ENCODE assay signal across 9 mouse cellular contexts in the genomic region with DNA sequence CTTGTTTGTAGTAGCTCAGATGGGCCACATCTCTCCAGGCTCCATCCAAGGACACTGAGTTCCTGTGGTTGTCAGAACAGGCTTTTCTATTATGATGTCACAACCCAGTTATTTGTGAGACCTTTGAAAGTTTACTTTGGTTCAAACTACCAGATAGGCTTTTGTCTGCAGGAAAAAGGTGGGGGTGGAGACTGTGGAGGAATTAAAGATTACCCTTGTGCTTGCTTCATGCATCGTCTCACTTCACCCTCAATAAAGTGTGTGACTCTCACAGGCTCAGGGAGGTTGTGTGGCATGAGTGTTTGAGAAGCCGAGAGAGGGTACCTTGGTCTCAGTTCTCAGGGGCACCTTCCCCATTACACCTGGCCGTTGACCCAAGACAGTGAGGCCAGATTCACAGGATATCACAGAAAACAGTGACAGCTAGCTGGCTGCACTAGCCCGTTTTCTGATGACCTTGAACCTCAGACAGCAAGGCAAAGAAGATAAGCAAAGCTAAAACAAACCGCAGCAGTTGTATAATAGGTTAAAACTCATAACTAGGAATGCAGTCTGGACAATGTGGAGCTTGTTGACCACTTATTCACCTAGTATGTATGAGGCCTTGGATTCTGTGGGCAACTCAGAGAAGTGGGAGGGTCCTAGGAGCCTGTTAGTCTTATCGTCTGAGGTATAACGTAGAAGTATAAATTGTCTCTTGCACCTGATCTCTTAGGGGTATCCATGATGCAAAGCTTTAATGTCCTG.
A peak's percentile ranks its signal among the peaks of the same experiment; 100 is the strongest.
DNase-seq lines count a peak whose midpoint lies in the region; ATAC-seq and TF ChIP-seq lines count a peak whose summit lies in the region.
"Had no signal": no experiment of that assay in that cellular context is flagged by ENCODE, and none has a peak within 500 bp of the region (broad histone marks: within the 10 kb centered on the region; RNA-seq: fewer than 3 reads in every experiment).

No protein-coding gene starts in this region.

- no peak overlapping the region for H3K9ac ChIP-seq in liver, embryonic 12.5 days

- 0 out of 2 replicates have a peak, but pooled peaks have one; percentile 18 for ATAC-seq in liver, embryonic 12.5 days

- H3K27ac ChIP-seq in liver, embryonic 12.5 days = peak overlapping the region; percentile 16; the same call in 1 of the 2 replicates
- H3K27ac ChIP-seq in kidney, adult 2 months (ENCODE audit: insufficient read depth, low read depth, low read length) = peak overlapping the region; percentile 97
- H3K27ac ChIP-seq in olfactory bulb, adult 2 months (ENCODE audit: insufficient read depth, low read depth, low read length) = peak overlapping the region; percentile 33; the same call in 1 of the 2 replicates

- no peaks in the 10 kb centered on the region for H3K27me3 ChIP-seq in liver, embryonic 12.5 days (replicated peaks)
- no peaks in the 10 kb centered on the region for H3K27me3 ChIP-seq in kidney, adult 2 months (replicated peaks; ENCODE audit: control insufficient read depth, insufficient read depth, low read length)

- TF ChIP-seq POLR2A in kidney, adult 2 months (IDR thresholded peaks at IDR 0.05; ENCODE audit: low read depth, low read length) = no peak
- TF ChIP-seq POLR2A in olfactory bulb, adult 2 months (IDR thresholded peaks at IDR 0.05; ENCODE audit: insufficient read depth, low read depth, low read length) = no peak

- 0 out of 2 replicates have a peak, but pooled peaks cover 15% of the 10 kb centered on the region for H3K4me1 ChIP-seq in liver, embryonic 12.5 days
- peaks cover 25% of the 10 kb centered on the region for H3K4me1 ChIP-seq in kidney, adult 2 months (ENCODE audit: control insufficient read depth, insufficient read depth, low read length)
- H3K4me1 ChIP-seq in olfactory bulb, adult 2 months (ENCODE audit: control insufficient read depth, insufficient read depth, low read length) = peaks cover 8% of the 10 kb centered on the region

- no peak for TF ChIP-seq CTCF in kidney, adult 2 months (conservative IDR thresholded peaks at IDR 0.05; ENCODE audit: insufficient read depth, insufficient read length, low read depth, low read length)
- TF ChIP-seq CTCF in olfactory bulb, adult 2 months (IDR thresholded peaks at IDR 0.05; ENCODE audit: insufficient read depth, low read depth, low read length) = no peak

- no peak overlapping the region for H3K4me3 ChIP-seq in liver, embryonic 12.5 days
- no peak overlapping the region for H3K4me3 ChIP-seq in kidney, adult 2 months (ENCODE audit: insufficient read depth, low read depth, low read length)
- H3K4me3 ChIP-seq in olfactory bulb, adult 2 months (ENCODE audit: insufficient read depth, low read depth, low read length) = no peak overlapping the region

- H3K36me3 ChIP-seq in liver, embryonic 12.5 days = no peaks in the 10 kb centered on the region
- H3K36me3 ChIP-seq in kidney, adult 2 months (ENCODE audit: control insufficient read depth, insufficient read depth, low read length) = no peaks in the 10 kb centered on the region

- peak; percentile 50 to 82 for DNase-seq in adrenal gland, adult (ENCODE audit: inconsistent age in 2 of 2, low spot score in 1 of 2)
- DNase-seq in adrenal gland, adult 18-20 months (ENCODE audit: low spot score in 2 of 2) = no peak
- DNase-seq in liver = no peak
- peak; percentile 75 for DNase-seq in kidney, adult 2 months
- DNase-seq in MN1 (ENCODE audit: low spot score) = no peak
- no peak for DNase-seq in spleen, postnatal 36 days (ENCODE audit: low spot score in 2 of 2)
- DNase-seq: cerebellum, adult 11 months had no signal

- no peak overlapping the region for H3K4me2 ChIP-seq in liver, embryonic 12.5 days

- WGBS in liver, embryonic 12.5 days (ENCODE audit: insufficient replicate concordance) = 52% methylated on average over 7 of the region's 7 CpGs
- WGBS in kidney, adult 2 months = 30% methylated on average over 7 of the region's 7 CpGs
- WGBS in olfactory bulb, adult 2 months = 71% methylated on average over 7 of the region's 7 CpGs

- no peaks in the 10 kb centered on the region for H3K9me3 ChIP-seq in liver, embryonic 12.5 days (replicated peaks)

Comparison
In these comparisons a context has a peak if more than half of its experiments do, and no peak if none do; other contexts are left out.
1. DNase-seq: peak in adrenal gland, adult (2 of 2) and kidney, adult 2 months (single experiment); none in adrenal gland, adult 18-20 months (0 of 2), liver (single experiment), MN1 (single experiment) and spleen, postnatal 36 days (0 of 2).
2. H3K27ac ChIP-seq: peak in every context shown above with its lines; median percentile 97 in kidney, adult 2 months; 33 in olfactory bulb, adult 2 months; 16 in liver, embryonic 12.5 days.